Mouse (Mus musculus) G1E (cell line): Measurements from ENCODE around the gene Il12b. TPM values are rescaled to one million over a fixed set of nuclear protein-coding genes. Genes with fewer than 3 reads are reported as not detected.

Source experiments
- ATAC-seq: 2 replicates; pipeline ENCODE4 v1.8.0; 2016; ENCODE audit warnings: mild to moderate bottlenecking; ENCODE audit not compliant: insufficient number of reproducible peaks, poor library complexity, low FRiP score, severe bottlenecking; ENCODE audit errors: extremely low read depth
- DNase-seq: peaks from one replicate; pipeline ENCODE4 v3.0.0; 2012; ENCODE audit warnings: low spot score
- H3K27me3 ChIP-seq: 2 replicates; pipeline ENCODE4 v1.6.1; 2012; ENCODE audit warnings: mild to moderate bottlenecking, low read length, inconsistent platforms; ENCODE audit not compliant: insufficient read depth
- H3K36me3 ChIP-seq: replicated peaks from 2 replicates; pipeline ENCODE3; 2012; ENCODE audit warnings: mild to moderate bottlenecking, inconsistent platforms
- H3K4me1 ChIP-seq: 2 replicates; pipeline ENCODE4 v1.6.1; 2012; ENCODE audit warnings: low read depth, low read length, inconsistent platforms, mixed read lengths; ENCODE audit not compliant: insufficient read depth
- H3K4me3 ChIP-seq: 2 replicates; pipeline ENCODE4 v1.5.1; 2012; ENCODE audit warnings: low read depth, mild to moderate bottlenecking, inconsistent platforms, low read length, moderate library complexity, mixed read lengths
- H3K9me3 ChIP-seq: replicated peaks from 2 replicates; pipeline ENCODE4 v1.6.1; 2012; ENCODE audit warnings: inconsistent platforms
- CTCF ChIP-seq: IDR thresholded peaks from 2 replicates; pipeline ENCODE4 v1.5.1; 2012; ENCODE audit warnings: low read depth, low read length, inconsistent platforms, mixed read lengths
- GATA1 ChIP-seq: IDR thresholded peaks from 2 replicates; pipeline ENCODE4 v1.6.1; 2012; ENCODE audit warnings: borderline replicate concordance, low read length, inconsistent platforms, mixed read lengths
- GATA2 ChIP-seq: IDR thresholded peaks from 2 replicates; pipeline ENCODE4 v1.6.1; 2012; ENCODE audit warnings: low read depth, low read length, inconsistent platforms, borderline replicate concordance
- POLR2AphosphoS5 ChIP-seq: IDR thresholded peaks from 2 replicates; pipeline ENCODE4 v1.6.1; 2012; ENCODE audit warnings: low read depth, low read length, inconsistent platforms; ENCODE audit not compliant: insufficient replicate concordance
- TAL1 ChIP-seq: conservative IDR thresholded peaks from 2 replicates; pipeline ENCODE4 v1.6.1; 2012; ENCODE audit warnings: low read depth, low read length, inconsistent platforms, mixed read lengths
- polyA plus RNA-seq: library from polyadenylated mRNA; stranded (reverse); fragments of >175 nt; gene quantifications from 2 replicates; pipeline ENCODE4 v1.2.3, GENCODE M21; 2012
- total RNA-seq, 2 experiments: library from RNA; stranded (forward) in 1 of 2; stranded (reverse) in 1 of 2; fragments of 200-1000 nt in 1 of 2; fragments of >200 nt in 1 of 2; fragmentation: Nextera tagmentation in 1 of 2; gene quantifications; 2 replicates each; pipeline ENCODE4 v1.2.3; 2014 to 2017

The Il12b gene
- total and polyA plus RNA-seq, 3 experiments: not detected

- no peaks in the 10 kb centered on the region for H3K36me3 ChIP-seq
- H3K4me1 ChIP-seq: no peaks in the 10 kb centered on the region
- no peaks in the 10 kb centered on the region for H3K9me3 ChIP-seq
- H3K27me3 ChIP-seq: peaks cover 2% of the 10 kb centered on the region; the same call in 1 of the 2 replicates
- no peak overlapping the region for H3K4me3 ChIP-seq
- ATAC-seq (no peak), DNase-seq (no peak)
- TF ChIP-seq CTCF (no peak), GATA2 (no peak), POLR2AphosphoS5 (no peak)
Observed at GRCm38 (mm10) chr11:44380432-44381051, 19.3 kb upstream of the Il12b start.

GRCm38 (mm10) chr11:44382200-44382599 lies 17.7 kb upstream of the Il12b start:
- no peak for TF ChIP-seq POLR2AphosphoS5
- TF ChIP-seq GATA2: no peak
- TF ChIP-seq TAL1: no peak
- TF ChIP-seq CTCF: no peak
- TF ChIP-seq GATA1: no peak
- Histone ChIP-seq H3K27me3 (peaks cover 2% of the 10 kb centered on the region; the same call in 1 of the 2 replicates), H3K4me1 (no peaks in the 10 kb centered on the region), H3K4me3 (no peak overlapping the region), H3K9me3 (no peaks in the 10 kb centered on the region), H3K36me3 (no peaks in the 10 kb centered on the region)
- no peak for DNase-seq
- ATAC-seq: no peak

- no peak for DNase-seq
- H3K36me3 ChIP-seq: no peaks in the 10 kb centered on the region
- no peaks in the 10 kb centered on the region for H3K27me3 ChIP-seq
- no peak for TF ChIP-seq GATA2
- no peak for TF ChIP-seq POLR2AphosphoS5
- no peak for TF ChIP-seq TAL1
- no peaks in the 10 kb centered on the region for H3K9me3 ChIP-seq
- ATAC-seq: peak; percentile 88
- no peak overlapping the region for H3K4me3 ChIP-seq
- H3K4me1 ChIP-seq: no peaks in the 10 kb centered on the region
Observed at GRCm38 (mm10) chr11:44387031-44387430, 12.8 kb upstream of the Il12b start.

GRCm38 (mm10) chr11:44389993-44390701 lies 9.7 kb upstream of the Il12b start:
- DNase-seq (no peak), ATAC-seq (no peak)
- H3K4me1 ChIP-seq: no peaks in the 10 kb centered on the region; the same call in 1 of the 2 replicates
- H3K36me3 ChIP-seq: no peaks in the 10 kb centered on the region
- H3K4me3 ChIP-seq: no peak overlapping the region
- 0 out of 2 replicates have a peak, but pooled peaks cover 6% of the 10 kb centered on the region for H3K27me3 ChIP-seq
- TF ChIP-seq GATA1 (no peak), CTCF (no peak), GATA2 (no peak), POLR2AphosphoS5 (no peak), TAL1 (no peak)
- no peaks in the 10 kb centered on the region for H3K9me3 ChIP-seq

- Histone ChIP-seq H3K4me3 (no peak overlapping the region), H3K9me3 (no peaks in the 10 kb centered on the region), H3K36me3 (no peaks in the 10 kb centered on the region), H3K4me1 (peaks cover 5% of the 10 kb centered on the region; the same call in 1 of the 2 replicates), H3K27me3 (0 out of 2 replicates have a peak, but pooled peaks cover 6% of the 10 kb centered on the region)
- TF ChIP-seq TAL1 (no peak), GATA2 (no peak), GATA1 (no peak), POLR2AphosphoS5 (no peak), CTCF (no peak)
- no peak for DNase-seq
- ATAC-seq: no peak
Observed at GRCm38 (mm10) chr11:44393101-44393810, 6.6 kb upstream of the Il12b start.

- no peak for DNase-seq
- ATAC-seq: no peak
- Histone ChIP-seq H3K4me3 (no peak overlapping the region), H3K4me1 (peaks cover 5% of the 10 kb centered on the region; the same call in 1 of the 2 replicates), H3K36me3 (no peaks in the 10 kb centered on the region), H3K9me3 (no peaks in the 10 kb centered on the region), H3K27me3 (peaks cover 9% of the 10 kb centered on the region)
- TF ChIP-seq GATA1 (no peak), GATA2 (no peak), TAL1 (no peak), POLR2AphosphoS5 (no peak), CTCF (no peak)
Observed at GRCm38 (mm10) chr11:44395401-44395800, 4.5 kb upstream of the Il12b start.
